Mouse (Mus musculus) limb, embryonic 12.5 days (tissue): ENCODE data around the gene Alx3. TPM values are rescaled to one million over a fixed set of nuclear protein-coding genes. Genes with fewer than 3 reads are reported as not detected.
A peak's percentile ranks its signal among the peaks of the same experiment; 100 is the strongest.

ENCODE experiments used
- ATAC-seq: fragments of 200-750 bp; cut with Nextera tagmentation; 2 replicates; pipeline ENCODE4 v1.8.0; 2017; ENCODE audit warnings: low read depth, moderate TSS enrichment; ENCODE audit not compliant: insufficient number of reproducible peaks, insufficient read depth, low FRiP score, low TSS enrichment
- H3K27ac ChIP-seq: fragments of 300-500 bp; sonication (generic); 2 replicates; pipeline ENCODE4 v1.5.1; 2016; ENCODE audit warnings: mild to moderate bottlenecking, moderate library complexity
- H3K27me3 ChIP-seq: fragments of 300-500 bp; sonication (generic); 2 replicates; pipeline ENCODE4 v1.6.1; 2016; ENCODE audit warnings: mild to moderate bottlenecking, moderate library complexity
- H3K36me3 ChIP-seq: fragments of 300-500 bp; sonication (generic); 2 replicates; pipeline ENCODE4 v1.6.1; 2016; ENCODE audit warnings: mild to moderate bottlenecking, moderate library complexity
- H3K4me1 ChIP-seq: fragments of 300-500 bp; sonication (generic); replicated peaks from 2 replicates; pipeline ENCODE4 v1.6.1; 2016
- H3K4me2 ChIP-seq: fragments of 300-500 bp; sonication (generic); 2 replicates; pipeline ENCODE4 v1.6.1; 2016; ENCODE audit warnings: mild to moderate bottlenecking, moderate library complexity
- H3K4me3 ChIP-seq: fragments of 300-500 bp; sonication (generic); replicated peaks from 2 replicates; pipeline ENCODE4 v1.5.1; 2016; ENCODE audit warnings: mild to moderate bottlenecking
- H3K9ac ChIP-seq: fragments of 300-500 bp; sonication (generic); replicated peaks from 2 replicates; pipeline ENCODE4 v1.6.1; 2016; ENCODE audit warnings: mild to moderate bottlenecking, moderate library complexity
- H3K9me3 ChIP-seq: fragments of 300-500 bp; sonication (generic); 2 replicates; pipeline ENCODE4 v1.6.1; 2016; ENCODE audit warnings: mild to moderate bottlenecking, moderate library complexity
- WGBS: fragments of 180-500 bp; shearing (Covaris S2); methylation state at CpG from one replicate; pipeline ENCODE4 v1.1.7; 2016; 5-methylcytosine and 5-hydroxymethylcytosine counted together
- polyA plus RNA-seq: library from polyadenylated mRNA; unstranded; fragments of >200 nt; fragmentation: Nextera tagmentation; extraction: Ambion mirVana; gene quantifications from 2 replicates; pipeline ENCODE4 v1.2.1, GENCODE M21; 2016

Gene Alx3
- polyA plus RNA-seq, 1 experiment from 2014 or later, result 14.5 TPM

GRCm38 (mm10) chr3:107626751-107627150 is 31.9 kb downstream of the Alx3 start:
- ATAC-seq, result no peak
- H3K36me3 ChIP-seq, result peaks cover 77% of the 10 kb centered on the region
- WGBS, result 95% methylated on average over 8 of the region's 8 CpGs
- no peak overlapping the region for H3K4me2 ChIP-seq
- H3K9me3 ChIP-seq, result no peaks in the 10 kb centered on the region
- H3K27me3 ChIP-seq, result no peaks in the 10 kb centered on the region
- no peak overlapping the region for H3K27ac ChIP-seq
- H3K4me1 ChIP-seq, result peaks cover 6% of the 10 kb centered on the region; the same call in 1 of the 2 replicates
- H3K9ac ChIP-seq, result no peak overlapping the region
- no peak overlapping the region for H3K4me3 ChIP-seq

GRCm38 (mm10) chr3:107627641-107628040 is 32.8 kb downstream of the Alx3 start:
- no peaks in the 10 kb centered on the region for H3K9me3 ChIP-seq
- H3K27me3 ChIP-seq, result no peaks in the 10 kb centered on the region
- H3K4me3 ChIP-seq, result no peak overlapping the region
- peaks cover 6% of the 10 kb centered on the region; the same call in 1 of the 2 replicates for H3K4me1 ChIP-seq
- H3K27ac ChIP-seq, result no peak overlapping the region
- H3K36me3 ChIP-seq, result peaks cover 68% of the 10 kb centered on the region
- no peak for ATAC-seq
- 93% methylated on average over 7 of the region's 7 CpGs for WGBS
- no peak overlapping the region for H3K4me2 ChIP-seq
- H3K9ac ChIP-seq, result no peak overlapping the region

GRCm38 (mm10) chr3:107628551-107628950 is 33.7 kb downstream of the Alx3 start:
- no peak for ATAC-seq
- no peaks in the 10 kb centered on the region for H3K9me3 ChIP-seq
- no peak overlapping the region for H3K4me3 ChIP-seq
- H3K4me1 ChIP-seq, result peaks cover 6% of the 10 kb centered on the region; the same call in 1 of the 2 replicates
- H3K9ac ChIP-seq, result no peak overlapping the region
- WGBS, result 94% methylated on average over 2 of the region's 2 CpGs
- no peaks in the 10 kb centered on the region for H3K27me3 ChIP-seq
- H3K4me2 ChIP-seq, result no peak overlapping the region
- no peak overlapping the region for H3K27ac ChIP-seq
- peaks cover 59% of the 10 kb centered on the region for H3K36me3 ChIP-seq

- Histone ChIP-seq H3K27me3 (no peaks in the 10 kb centered on the region), H3K9me3 (no peaks in the 10 kb centered on the region), H3K27ac (no peak overlapping the region), H3K36me3 (peaks cover 50% of the 10 kb centered on the region), H3K4me1 (peaks cover 6% of the 10 kb centered on the region; the same call in 1 of the 2 replicates), H3K4me2 (no peak overlapping the region), H3K4me3 (no peak overlapping the region), H3K9ac (no peak overlapping the region)
- 91% methylated on average over 4 of the region's 4 CpGs for WGBS
- no peak for ATAC-seq
Measured at GRCm38 (mm10) chr3:107629411-107629810, 34.6 kb downstream of the Alx3 start.

GRCm38 (mm10) chr3:107630682-107631522 is 36.1 kb downstream of the Alx3 start, which contains the start of gene Gm10961:
Gm10961 (plus strand) TSS chr3:107631322.
- no peaks in the 10 kb centered on the region for H3K9me3 ChIP-seq
- ATAC-seq, result peak; percentile 63
- no peaks in the 10 kb centered on the region for H3K27me3 ChIP-seq
- peak within 1 kb of the TSS; percentile 95 for H3K9ac ChIP-seq
- peaks cover 35% of the 10 kb centered on the region for H3K36me3 ChIP-seq
- peak within 1 kb of the TSS; percentile 98 for H3K4me3 ChIP-seq
- H3K4me2 ChIP-seq, result peak within 1 kb of the TSS; percentile 79
- WGBS, result 1% methylated on average over 48 of the region's 48 CpGs
- peak within 1 kb of the TSS; percentile 92 for H3K27ac ChIP-seq
- H3K4me1 ChIP-seq, result peaks cover 6% of the 10 kb centered on the region; the same call in 1 of the 2 replicates

GRCm38 (mm10) chr3:107631523-107631958 is 36.7 kb downstream of the Alx3 start, which contains the start of gene Strip1:
Strip1 (minus strand) TSS chr3:107631694.
- Histone ChIP-seq H3K36me3 (peaks cover 29% of the 10 kb centered on the region), H3K27ac (peak within 1 kb of the TSS; percentile 92), H3K27me3 (no peaks in the 10 kb centered on the region), H3K4me1 (peaks cover 6% of the 10 kb centered on the region; the same call in 1 of the 2 replicates), H3K4me3 (peak within 1 kb of the TSS; percentile 98), H3K9ac (peak within 1 kb of the TSS; percentile 95), H3K9me3 (no peaks in the 10 kb centered on the region), H3K4me2 (peak within 1 kb of the TSS; percentile 79)
- WGBS, result under 1% methylated on average over 35 of the region's 35 CpGs
- peak; percentile 95 for ATAC-seq

GRCm38 (mm10) chr3:107632786-107633185 is 38.0 kb downstream of the Alx3 start:
- Histone ChIP-seq H3K4me3 (no peak overlapping the region), H3K4me1 (peaks cover 6% of the 10 kb centered on the region; the same call in 1 of the 2 replicates), H3K9ac (no peak overlapping the region), H3K27ac (no peak overlapping the region), H3K27me3 (no peaks in the 10 kb centered on the region), H3K9me3 (no peaks in the 10 kb centered on the region), H3K36me3 (peaks cover 17% of the 10 kb centered on the region; the same call in 1 of the 2 replicates), H3K4me2 (no peak overlapping the region)
- WGBS, result 70% methylated on average over 4 of the region's 4 CpGs
- ATAC-seq, result no peak

- no peaks in the 10 kb centered on the region for H3K27me3 ChIP-seq
- ATAC-seq, result no peak
- H3K9ac ChIP-seq, result no peak overlapping the region
- H3K27ac ChIP-seq, result no peak overlapping the region
- no peaks in the 10 kb centered on the region for H3K9me3 ChIP-seq
- H3K36me3 ChIP-seq, result peaks cover 7% of the 10 kb centered on the region; the same call in 1 of the 2 replicates
- H3K4me3 ChIP-seq, result no peak overlapping the region
- no peak overlapping the region for H3K4me2 ChIP-seq
- peaks cover 6% of the 10 kb centered on the region; the same call in 1 of the 2 replicates for H3K4me1 ChIP-seq
- 87% methylated on average over 9 of the region's 9 CpGs for WGBS
Measured at GRCm38 (mm10) chr3:107633906-107634305, 39.1 kb downstream of the Alx3 start.

GRCm38 (mm10) chr3:107635836-107636235 is 41.0 kb downstream of the Alx3 start:
- Histone ChIP-seq H3K9ac (no peak overlapping the region), H3K4me3 (no peak overlapping the region), H3K4me1 (no peaks in the 10 kb centered on the region), H3K36me3 (no peaks in the 10 kb centered on the region), H3K9me3 (no peaks in the 10 kb centered on the region), H3K4me2 (no peak overlapping the region), H3K27ac (no peak overlapping the region), H3K27me3 (no peaks in the 10 kb centered on the region)
- no peak for ATAC-seq
- WGBS, result 61% methylated on average over 8 of the region's 8 CpGs

- Histone ChIP-seq H3K4me2 (no peak overlapping the region), H3K9ac (no peak overlapping the region), H3K4me3 (no peak overlapping the region), H3K9me3 (no peaks in the 10 kb centered on the region), H3K27me3 (no peaks in the 10 kb centered on the region), H3K36me3 (no peaks in the 10 kb centered on the region), H3K4me1 (no peaks in the 10 kb centered on the region), H3K27ac (no peak overlapping the region)
- ATAC-seq, result no peak
- 76% methylated on average over 3 of the region's 3 CpGs for WGBS
Measured at GRCm38 (mm10) chr3:107636236-107636635, 41.4 kb downstream of the Alx3 start.

GRCm38 (mm10) chr3:107637606-107638172 is 42.9 kb downstream of the Alx3 start:
- no peak overlapping the region for H3K4me3 ChIP-seq
- no peak for ATAC-seq
- no peaks in the 10 kb centered on the region for H3K9me3 ChIP-seq
- no peak overlapping the region for H3K4me2 ChIP-seq
- H3K27ac ChIP-seq, result no peak overlapping the region
- 63% methylated on average over 5 of the region's 5 CpGs for WGBS
- no peaks in the 10 kb centered on the region for H3K4me1 ChIP-seq
- H3K36me3 ChIP-seq, result no peaks in the 10 kb centered on the region
- no peaks in the 10 kb centered on the region for H3K27me3 ChIP-seq
- no peak overlapping the region for H3K9ac ChIP-seq
